Mouse (Mus musculus) olfactory bulb, adult 2 months (tissue): ENCODE results near the gene Olfr1419.
"Not testable (repeated sequence)": the region's sequence is repeated elsewhere in the genome, so short reads cannot be mapped to it uniquely, and the experiment has no call there.

Experiments
- CTCF ChIP-seq: fragments of 200-500 bp; IDR thresholded peaks from 2 replicates; pipeline ENCODE4 v1.5.1; 2012; ENCODE audit warnings: low read depth, mild to moderate bottlenecking, low read length, moderate library complexity; ENCODE audit not compliant: insufficient read depth
- POLR2A ChIP-seq: fragments of 200-500 bp; IDR thresholded peaks from 2 replicates; pipeline ENCODE4 v1.6.1; 2012; ENCODE audit warnings: mild to moderate bottlenecking, low read depth, low read length, moderate library complexity; ENCODE audit not compliant: insufficient read depth

- not testable (repeated sequence) for TF ChIP-seq POLR2A, CTCF
These were observed 47.6 kb upstream of the Olfr1419 start for GRCm38 (mm10) chr19:11922515-11922914.
